Mouse (Mus musculus) thymus, postnatal 10 days (tissue): Measurements from ENCODE around the gene Olfr1248.
"Not testable (repeated sequence)": the region's sequence is repeated elsewhere in the genome, so short reads cannot be mapped to it uniquely, and the experiment has no call there.

ENCODE experiments used
- DNase-seq, 2 experiments: peaks; one replicate each; pipeline ENCODE4 v3.0.0; 2021; ENCODE audit warnings: low spot score in 2 of 2

Olfr1248 gene

DNA sequence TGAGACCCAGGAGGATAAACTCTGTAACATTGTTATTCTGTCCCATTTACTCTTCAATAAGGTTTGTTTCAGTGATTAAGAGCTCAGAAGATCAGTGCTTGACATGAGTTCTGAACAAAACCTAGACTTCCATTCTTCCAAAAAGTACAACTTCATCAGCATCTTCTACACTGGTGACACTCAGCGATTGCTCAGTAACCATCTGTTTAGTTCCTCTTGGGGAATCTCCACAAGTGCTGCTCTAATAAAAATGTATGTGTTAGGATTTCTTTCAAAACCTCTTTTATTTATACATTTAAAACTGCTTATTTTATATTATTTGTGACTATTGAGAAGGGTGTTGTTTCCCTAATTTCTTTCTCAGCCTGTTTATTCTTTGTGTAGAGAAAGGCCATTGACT, at the start of gene Olfr1248:
Olfr1248 (minus strand) TSS at position 101 of the 400 bp plus-strand sequence.
- DNase-seq = not testable (repeated sequence)

DNA sequence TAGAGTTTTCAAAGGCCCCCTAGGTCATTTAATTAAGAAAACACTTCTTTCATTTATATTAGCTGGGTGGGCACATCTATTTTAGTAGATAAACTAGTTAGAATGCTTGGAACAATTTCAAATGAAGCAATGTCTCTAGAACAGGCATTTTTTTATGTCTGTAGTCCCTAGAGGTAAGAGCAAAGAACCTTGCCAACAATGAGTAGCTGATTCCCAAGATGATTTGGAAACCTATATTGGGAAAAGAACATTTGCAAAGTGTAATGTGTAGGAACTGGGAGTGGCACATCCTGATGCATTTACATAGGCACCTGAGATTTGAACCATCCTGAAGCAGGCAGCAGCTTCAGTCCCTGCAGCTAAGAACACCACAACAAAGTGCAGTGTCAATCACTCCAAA, 43.3 kb upstream of the Olfr1248 start, which contains the start of gene Olfr1250:
Olfr1250 (minus strand) TSS at position 101 of the 400 bp plus-strand sequence.
- DNase-seq = no peak

DNA sequence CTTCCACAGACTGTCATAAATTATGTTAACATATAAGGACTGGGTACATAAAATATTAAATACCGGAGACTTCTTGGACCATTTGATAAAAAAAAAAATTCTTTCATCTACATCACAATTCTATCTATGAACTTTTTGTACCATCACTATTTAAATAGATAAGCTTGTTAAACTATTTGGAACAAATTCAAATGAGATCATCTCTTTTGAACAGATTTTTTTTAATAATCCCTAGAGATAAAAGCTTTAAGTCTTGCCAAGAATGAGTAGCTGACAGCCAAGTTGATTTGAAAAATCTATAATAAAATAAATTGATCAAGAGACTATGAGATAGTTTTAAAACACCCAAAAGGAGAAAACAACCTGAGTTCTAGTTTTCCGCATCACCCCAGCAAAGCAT, 16.8 kb upstream of the Olfr1248 start, which contains the start of gene Olfr1249:
Olfr1249 (minus strand) TSS at position 101 of the 400 bp plus-strand sequence.
- DNase-seq = no peak

DNA sequence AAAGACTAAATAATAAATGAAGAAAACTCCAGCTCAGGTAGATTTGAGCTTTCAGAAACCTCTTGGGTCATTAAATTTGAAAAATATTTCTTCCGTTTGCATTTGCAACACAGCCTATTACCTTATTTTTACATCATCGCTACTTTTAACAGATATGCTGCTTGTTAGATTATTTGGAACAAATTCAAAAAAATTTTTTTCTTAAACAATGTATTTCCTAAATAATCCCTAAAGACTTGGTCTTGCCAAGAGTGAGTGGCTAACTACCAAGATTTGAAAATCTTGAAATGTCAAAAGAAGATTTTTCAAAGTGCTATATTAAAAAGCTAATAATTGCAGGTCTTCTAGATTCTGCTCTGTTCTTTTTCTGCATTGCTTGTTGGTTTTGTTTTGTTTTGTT, 4.0 kb downstream of the Olfr1248 start, which contains the start of gene Olfr1247:
Olfr1247 (minus strand) TSS at position 101 of the 400 bp plus-strand sequence.
- DNase-seq = no peak

DNA sequence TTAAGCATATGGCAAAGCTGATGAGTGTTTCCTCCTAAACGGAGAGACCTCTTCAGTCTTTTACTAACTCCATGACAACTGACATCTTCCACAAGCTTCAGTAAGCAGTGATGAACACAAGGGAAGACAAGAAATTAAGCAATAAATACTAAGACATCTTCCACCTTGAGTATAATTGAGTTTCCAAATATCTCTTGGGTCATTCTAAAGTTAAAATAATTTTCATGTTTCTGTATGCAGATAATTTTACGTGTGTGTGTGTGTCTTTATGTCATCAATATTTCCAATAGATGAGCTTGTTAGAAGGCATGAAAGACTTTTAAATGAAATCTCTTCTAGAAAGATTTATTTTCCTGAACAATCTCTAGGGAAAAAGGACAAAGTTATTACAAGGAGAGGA, 25.0 kb downstream of the Olfr1248 start, which contains the start of gene Olfr1246:
Olfr1246 (minus strand) TSS at position 101 of the 400 bp plus-strand sequence.
- DNase-seq = no peak

DNA sequence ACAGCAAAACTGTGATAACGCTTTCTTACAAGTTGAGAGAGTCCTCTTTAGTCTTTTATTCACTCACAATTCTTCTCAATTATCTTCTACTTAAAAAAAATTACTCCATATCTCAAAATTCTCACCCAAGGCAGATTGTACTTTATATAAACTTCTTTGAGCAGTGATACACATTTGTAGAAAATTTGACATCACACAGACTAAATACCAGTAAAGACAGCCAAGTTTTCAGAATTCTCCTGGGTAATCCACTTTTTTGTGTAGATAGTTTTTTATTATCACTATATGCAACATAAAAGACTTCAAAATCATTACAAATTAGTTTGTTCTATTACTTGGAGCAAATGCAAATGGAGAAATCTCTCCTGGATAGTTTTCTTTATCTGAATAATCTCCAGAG, 39.7 kb downstream of the Olfr1248 start, which contains the start of gene Olfr1245:
Olfr1245 (minus strand) TSS at position 101 of the 400 bp plus-strand sequence.
- no peak for DNase-seq
